Mouse (Mus musculus) kidney, adult 11 months (tissue): ENCODE measurements around the gene Ryk.

Experiments used
- DNase-seq: peaks from one replicate; pipeline ENCODE4 v3.0.0; 2022

Gene Ryk

DNA sequence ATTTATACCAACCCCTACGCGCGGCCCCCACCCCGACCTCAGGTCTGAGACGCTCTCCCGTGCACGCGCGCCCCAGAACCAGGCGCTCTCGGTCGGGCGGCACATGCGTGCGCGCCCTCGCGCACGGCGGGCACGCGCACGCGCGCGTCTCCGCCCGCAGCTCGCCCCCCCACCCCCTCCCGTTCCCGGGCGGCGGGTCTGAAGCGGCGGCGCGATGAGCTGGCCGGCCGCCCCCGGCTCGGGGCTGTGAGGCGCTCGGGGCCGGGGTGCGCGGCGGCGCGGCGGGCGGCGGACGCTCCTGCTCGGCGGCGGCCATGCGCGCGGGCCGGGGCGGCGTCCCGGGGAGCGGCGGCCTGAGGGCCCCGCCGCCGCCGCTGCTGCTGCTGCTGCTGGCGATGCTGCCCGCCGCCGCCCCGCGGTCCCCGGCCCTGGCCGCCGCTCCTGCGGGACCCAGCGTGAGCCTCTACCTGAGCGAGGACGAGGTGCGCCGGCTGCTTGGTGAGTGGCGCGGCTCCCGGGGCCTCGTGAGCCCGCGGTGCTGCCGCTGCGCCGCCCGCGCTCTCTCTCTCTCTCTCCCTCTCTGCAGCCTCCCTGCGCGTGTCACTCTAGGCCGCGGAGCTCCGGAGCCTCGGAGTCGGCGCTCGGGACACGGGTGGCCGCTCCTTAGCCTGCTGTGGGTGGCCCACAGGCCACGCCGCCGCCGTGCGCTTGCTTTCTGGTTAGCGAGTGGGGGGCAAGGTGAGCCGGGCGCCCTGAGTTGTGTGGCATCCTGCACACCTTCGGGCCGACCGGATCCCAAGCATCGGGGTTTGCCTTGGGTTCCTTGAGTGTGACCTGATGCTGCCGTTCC, at the start of gene Ryk:
Ryk (plus strand) TSS at position 176 of the 850 bp plus-strand sequence.
- DNase-seq, result peak; percentile 75

GRCm38 (mm10) chr9:102789491-102789890, 45.2 kb upstream of the Ryk start:
- DNase-seq, result no peak

- no peak for DNase-seq
Observed at GRCm38 (mm10) chr9:102791845-102792244, 42.9 kb upstream of the Ryk start.

DNA sequence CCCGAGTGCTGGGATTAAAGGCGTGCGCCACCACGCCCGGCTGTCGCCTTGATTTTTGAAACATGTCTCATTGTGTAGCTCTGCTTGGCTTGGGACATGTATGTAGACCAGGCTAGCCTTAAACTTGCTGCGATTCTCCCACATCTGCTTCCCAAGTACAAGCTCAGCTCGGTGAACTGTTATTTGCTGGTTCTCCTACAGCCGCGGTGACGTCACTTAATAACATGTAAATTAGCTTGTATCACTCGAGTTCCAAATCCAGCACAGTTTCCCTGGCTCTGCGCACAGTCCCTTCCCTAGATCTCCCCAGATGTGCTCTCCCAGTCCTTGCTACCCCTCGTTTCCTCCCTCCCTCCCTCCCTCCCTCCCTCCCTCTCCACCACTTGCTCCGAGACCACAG, 41.9 kb upstream of the Ryk start:
- no peak for DNase-seq

GRCm38 (mm10) chr9:102793286-102793809, 41.4 kb upstream of the Ryk start:
- DNase-seq, result no peak

DNA sequence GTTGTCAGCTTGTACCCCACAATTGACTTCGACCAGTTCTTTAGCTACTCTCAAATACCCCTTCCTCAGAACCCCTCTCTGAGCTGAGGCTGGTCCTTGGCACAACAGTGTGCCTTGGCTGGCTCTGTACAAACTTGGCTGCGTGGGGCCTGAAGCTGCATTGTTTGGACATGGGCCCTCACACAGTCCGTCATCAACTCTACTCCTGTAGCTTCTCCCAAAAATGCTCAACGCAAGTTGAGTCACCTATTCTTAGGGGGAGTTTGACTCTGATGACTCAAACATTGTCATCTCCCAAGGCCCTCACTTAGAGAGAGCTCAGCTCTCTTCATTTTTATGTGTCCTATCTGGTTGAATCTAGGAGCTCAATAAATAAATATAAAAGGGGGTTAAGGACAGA, 36.3 kb upstream of the Ryk start:
- DNase-seq, result no peak

GRCm38 (mm10) chr9:102806056-102806573, 28.6 kb upstream of the Ryk start:
- DNase-seq, result no peak

DNA sequence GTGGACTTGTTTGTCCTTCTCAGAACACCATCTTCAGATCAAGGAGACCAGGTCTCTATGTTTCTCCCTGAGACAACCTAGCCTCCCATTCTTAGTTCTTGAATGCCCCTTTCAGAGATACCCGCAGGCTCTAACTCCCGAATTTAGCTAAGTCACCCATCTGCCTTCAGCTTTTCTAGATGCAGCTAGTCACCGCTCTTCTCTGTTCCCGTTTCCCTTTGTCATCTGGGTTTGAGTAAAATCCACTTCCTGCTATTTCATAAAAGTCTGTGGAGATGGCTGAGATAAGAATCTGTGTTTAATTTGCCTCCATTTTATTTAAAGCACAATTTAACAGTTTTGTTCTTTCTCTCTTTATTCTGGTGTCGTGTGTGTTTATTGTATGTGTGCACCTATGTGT, 23.5 kb upstream of the Ryk start:
- no peak for DNase-seq

- DNase-seq, result no peak
Observed at GRCm38 (mm10) chr9:102818228-102818627, 16.5 kb upstream of the Ryk start.

DNA sequence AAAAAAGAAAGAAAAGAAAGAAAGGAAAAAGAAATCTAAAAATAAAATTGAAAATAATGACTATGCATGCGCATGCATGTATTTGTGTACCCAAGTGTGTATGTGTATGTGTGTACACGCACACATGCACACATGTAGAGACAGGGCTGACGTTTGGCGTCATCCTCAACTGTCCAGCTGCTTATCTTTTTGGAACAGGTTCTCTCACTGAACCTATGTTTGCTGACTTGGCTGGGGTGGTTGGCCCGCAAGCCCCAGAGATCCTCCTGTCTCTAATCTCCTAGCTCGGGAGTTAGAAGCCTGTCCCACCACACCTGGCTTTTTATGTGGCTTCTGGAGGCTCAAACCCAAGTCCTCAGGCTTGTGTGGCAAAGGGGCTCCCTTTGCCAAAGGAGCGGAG, 6.1 kb upstream of the Ryk start:
- no peak for DNase-seq

- no peak for DNase-seq
Observed at GRCm38 (mm10) chr9:102831541-102831940, 3.2 kb upstream of the Ryk start.

GRCm38 (mm10) chr9:102834414-102834741, 339 bp upstream of the Ryk start:
- no peak for DNase-seq

GRCm38 (mm10) chr9:102836279-102836678, 1.6 kb downstream of the Ryk start:
- DNase-seq, result no peak

DNA sequence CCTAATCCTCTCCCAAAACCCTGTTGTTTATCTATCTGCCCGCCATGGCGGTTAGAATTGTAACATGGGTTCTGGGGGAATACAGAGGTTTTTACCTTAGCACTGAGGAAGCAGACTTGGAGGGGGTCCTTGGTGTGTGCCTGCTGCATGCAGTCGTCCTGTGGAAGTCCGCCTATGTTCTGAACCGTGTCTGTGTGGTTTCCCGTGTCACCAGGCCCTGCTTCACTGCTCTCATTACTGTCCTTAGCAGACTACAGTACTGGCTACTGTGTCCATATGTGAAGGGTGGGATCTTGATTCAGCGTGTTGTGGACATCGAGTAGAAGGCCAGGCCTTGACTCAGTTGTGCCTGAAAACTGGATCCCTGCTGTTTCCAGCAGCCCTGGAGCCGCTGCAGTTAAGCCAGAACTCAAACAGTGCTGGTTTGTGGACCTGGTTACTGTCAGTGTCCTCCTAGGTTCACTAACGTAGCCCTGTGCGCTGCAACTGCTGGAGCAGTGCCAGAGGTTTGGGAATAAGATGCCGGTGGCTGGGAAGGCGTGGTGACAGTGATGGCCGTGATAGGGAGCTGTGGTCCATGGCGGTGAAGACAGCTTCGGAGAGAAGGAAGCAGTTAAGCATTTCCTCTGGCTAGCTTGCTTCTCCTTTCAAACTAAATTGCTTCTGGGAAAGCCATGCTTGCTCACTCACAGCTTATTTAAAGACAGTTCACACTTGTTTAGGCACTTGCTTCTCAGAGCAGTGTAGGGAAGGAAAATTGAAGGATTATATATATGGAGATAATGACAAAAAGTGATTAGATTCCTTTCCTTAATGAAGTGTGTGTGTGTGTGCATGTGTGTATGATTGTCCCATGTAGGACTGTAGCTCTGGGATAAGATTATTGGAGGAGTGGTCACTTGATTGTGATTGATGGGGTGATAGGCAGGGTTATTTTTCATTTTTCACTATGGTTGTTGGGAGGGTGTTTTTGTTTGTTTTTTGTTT, 6.4 kb downstream of the Ryk start:
- peak; percentile 47 for DNase-seq

- no peak for DNase-seq
Observed at GRCm38 (mm10) chr9:102841832-102842231, 7.1 kb downstream of the Ryk start.

DNA sequence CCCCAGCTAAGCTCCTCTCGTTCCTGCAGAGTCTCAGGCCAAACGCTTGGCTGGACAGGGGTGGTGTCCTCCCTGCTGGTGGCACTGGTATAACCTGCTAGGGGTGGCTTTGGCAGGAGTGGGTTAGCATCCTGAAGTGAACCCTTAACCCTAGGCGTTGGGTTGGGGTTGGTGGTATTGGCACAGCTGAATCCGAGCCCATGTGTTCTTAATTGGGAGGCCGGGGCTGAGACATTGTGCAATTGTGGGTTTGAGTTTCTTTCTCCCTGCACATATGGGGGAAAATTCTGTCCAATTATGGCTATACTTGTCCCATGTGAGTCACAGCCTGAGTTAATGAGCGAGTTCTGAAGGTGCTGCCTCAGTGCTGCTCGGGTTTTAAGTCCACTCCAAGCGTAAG, 7.8 kb downstream of the Ryk start:
- DNase-seq, result no peak

DNA sequence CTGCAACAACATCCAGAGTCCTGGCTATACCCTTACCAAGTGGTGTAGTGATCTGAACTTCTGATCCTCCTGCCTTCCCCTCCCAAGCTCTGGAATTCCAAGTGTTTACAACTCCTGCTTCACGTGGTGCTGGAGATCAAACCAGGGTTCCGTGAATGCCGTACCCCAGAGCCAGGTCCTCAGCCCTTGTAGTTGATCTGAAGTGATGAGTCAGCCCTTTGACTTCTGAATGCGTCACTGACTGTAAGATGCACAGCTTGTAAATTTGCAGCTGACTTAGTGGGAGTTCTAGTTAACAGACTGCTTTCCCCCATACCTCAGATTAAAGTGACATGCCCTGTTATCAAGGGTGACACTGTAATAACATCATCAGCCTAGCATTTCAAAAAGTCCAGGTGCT, 8.9 kb downstream of the Ryk start:
- DNase-seq, result no peak

- DNase-seq, result peak; percentile 63
Observed at GRCm38 (mm10) chr9:102845851-102846250, 11.1 kb downstream of the Ryk start.

- DNase-seq, result no peak
Observed at GRCm38 (mm10) chr9:102846348-102846747, 11.6 kb downstream of the Ryk start.

DNA sequence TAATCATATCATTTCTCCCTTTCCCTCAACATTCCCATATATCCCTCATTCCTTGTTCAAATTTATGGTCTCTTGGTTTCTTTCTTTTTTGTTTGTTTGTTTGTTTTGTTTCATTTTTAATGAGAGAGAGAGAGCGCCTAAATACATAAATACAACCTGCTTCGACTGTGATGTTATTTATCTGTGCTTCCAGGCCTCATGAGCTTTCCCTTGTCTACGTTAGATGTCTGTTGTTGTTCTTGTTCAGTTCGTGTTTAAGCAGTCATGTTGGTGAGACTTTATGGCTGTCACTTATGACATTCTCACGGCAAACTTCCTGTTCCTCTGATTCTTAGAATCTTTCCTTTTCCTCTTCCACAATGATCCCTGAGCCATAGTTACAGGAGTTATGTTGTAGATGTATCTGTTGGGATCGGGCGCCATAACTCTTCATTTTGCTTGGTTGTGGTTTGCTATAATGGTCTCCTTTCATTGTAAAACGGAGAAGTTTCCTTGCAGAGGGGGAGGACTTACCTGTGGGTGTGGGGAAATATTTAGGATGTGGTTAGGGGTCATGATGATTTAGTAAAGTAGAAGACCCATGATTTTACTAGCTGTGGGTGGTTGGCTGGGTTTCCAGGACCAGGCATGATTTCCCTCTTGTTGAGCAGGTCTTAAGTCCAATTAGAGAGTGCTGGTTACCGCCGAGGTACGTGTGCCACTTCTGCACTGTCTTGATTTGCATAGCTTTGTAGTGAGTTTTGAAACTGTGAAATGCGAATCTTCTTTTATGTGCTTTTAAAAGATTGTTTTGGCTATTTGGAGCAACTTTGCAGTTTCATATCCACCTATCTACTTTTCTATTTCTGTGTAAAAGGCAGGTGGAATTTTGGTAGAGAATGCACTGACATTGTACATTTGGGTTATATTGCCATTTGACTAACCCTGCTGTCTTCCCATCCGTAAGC, 17.6 kb downstream of the Ryk start:
- DNase-seq, result no peak

DNA sequence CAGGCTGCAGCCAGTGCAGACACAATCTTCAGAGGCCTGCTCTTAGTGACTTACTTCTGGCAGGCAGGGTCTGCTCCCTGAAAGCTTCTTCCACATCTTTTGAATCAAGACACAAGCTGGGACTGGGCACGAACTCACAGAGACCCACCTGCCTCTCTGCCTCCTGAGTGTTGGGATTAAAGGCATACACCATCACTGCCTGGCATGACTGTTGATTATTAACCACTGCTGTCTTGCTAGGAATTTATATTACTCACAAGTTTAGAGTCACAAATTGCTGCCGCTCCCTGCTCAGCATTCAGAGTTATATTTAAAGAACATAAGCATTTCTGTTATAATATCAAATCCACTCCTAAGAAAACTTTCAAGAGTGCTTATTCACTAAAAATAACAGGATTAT, 23.1 kb downstream of the Ryk start:
- peak; percentile 42 for DNase-seq

DNA sequence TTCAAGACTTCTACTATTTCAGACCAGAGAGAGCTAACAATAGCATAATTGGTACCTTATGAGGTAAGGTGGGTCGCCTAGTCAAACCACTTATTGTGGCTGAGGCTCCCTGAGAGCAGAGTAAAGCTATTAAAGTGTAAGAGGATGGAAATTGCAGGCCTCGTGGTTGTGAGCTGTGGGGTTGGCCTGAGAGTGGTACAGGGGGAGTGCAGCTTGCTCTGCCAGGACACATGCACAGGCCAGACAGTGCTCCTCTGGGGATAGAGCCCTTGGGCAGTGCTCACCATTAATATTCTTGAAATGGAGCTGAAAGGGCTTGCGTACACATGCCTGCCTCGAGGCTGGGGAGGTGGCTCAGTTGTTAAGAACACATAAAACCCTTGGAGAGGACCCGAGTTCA, 23.6 kb downstream of the Ryk start:
- DNase-seq, result no peak
